23 mouse cellular contexts compared by ENCODE assay signal in the genomic region with DNA sequence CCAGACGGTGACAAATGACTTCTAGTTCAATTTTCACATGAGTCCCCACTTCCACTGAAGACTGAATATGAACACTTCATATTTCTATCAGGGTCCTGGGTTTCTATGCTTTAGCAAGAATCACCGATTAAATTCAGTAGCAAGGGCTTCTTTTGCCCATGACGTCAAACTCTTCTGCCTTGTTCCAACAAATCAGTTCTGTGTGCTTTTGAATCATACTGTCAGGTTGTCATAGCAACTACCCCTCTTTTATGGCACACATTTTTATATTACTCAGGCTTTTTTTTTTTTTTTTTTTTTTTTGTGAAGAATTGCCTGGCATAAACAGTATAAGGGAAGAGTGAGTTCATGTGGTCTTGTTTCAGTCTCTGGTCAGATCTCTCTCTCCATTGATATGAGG.
DNase-seq lines count a peak whose midpoint lies in the region; ATAC-seq and TF ChIP-seq lines count a peak whose summit lies in the region.
"Had no signal": no experiment of that assay in that cellular context is flagged by ENCODE, and none has a peak within 500 bp of the region (broad histone marks: within the 10 kb centered on the region; RNA-seq: fewer than 3 reads in every experiment).

No protein-coding gene starts in this region.

- H3K4me1 ChIP-seq in midbrain, postnatal 0 days (ENCODE audit: insufficient read depth, low read length) = no peaks in the 10 kb centered on the region
- H3K4me1 ChIP-seq in midbrain, embryonic 10.5 days = no peaks in the 10 kb centered on the region
- H3K4me1 ChIP-seq: heart, embryonic 10.5 days; heart, embryonic 13.5 days; hindbrain, embryonic 12.5 days; hindbrain, embryonic 15.5 days; intestine, embryonic 15.5 days had no signal

- H3K4me2 ChIP-seq in midbrain, postnatal 0 days (ENCODE audit: low read depth, low read length, poor library complexity, severe bottlenecking) = no peak overlapping the region
- H3K4me2 ChIP-seq: heart, embryonic 13.5 days; hindbrain, embryonic 12.5 days; hindbrain, embryonic 15.5 days; intestine, embryonic 15.5 days had no signal

- peak; percentile 55; the same call in 1 of the 2 replicates for ATAC-seq in frontal cortex, adult (ENCODE audit: low TSS enrichment)
- no peak for ATAC-seq in midbrain, postnatal 0 days (ENCODE audit: low FRiP score)
- ATAC-seq: CD4-positive, CD25-positive, alpha-beta regulatory T cell, adult 4 months; forebrain, embryonic 16.5 days; intestine, embryonic 15.5 days had no signal

- 55% methylated on average over 3 of the region's 3 CpGs for WGBS in midbrain, postnatal 0 days
- WGBS in midbrain, embryonic 10.5 days = 84% methylated on average over 3 of the region's 3 CpGs

- H3K27me3 ChIP-seq in midbrain, postnatal 0 days (ENCODE audit: insufficient read depth, low read length) = no peaks in the 10 kb centered on the region
- no peaks in the 10 kb centered on the region for H3K27me3 ChIP-seq in midbrain, embryonic 10.5 days (ENCODE audit: low read depth, poor library complexity, severe bottlenecking)
- H3K27me3 ChIP-seq: heart, embryonic 13.5 days; hindbrain, embryonic 12.5 days; hindbrain, embryonic 15.5 days; intestine, embryonic 15.5 days had no signal

- H3K27ac ChIP-seq in midbrain, postnatal 0 days (ENCODE audit: low read depth, low read length) = no peak overlapping the region
- no peak overlapping the region for H3K27ac ChIP-seq in midbrain, embryonic 10.5 days (replicated peaks)
- H3K27ac ChIP-seq: heart, adult 2 months; heart, embryonic 10.5 days; heart, embryonic 13.5 days; hindbrain, embryonic 12.5 days; hindbrain, embryonic 15.5 days; intestine, embryonic 15.5 days had no signal

- TF ChIP-seq CTCF in midbrain, postnatal 0 days (IDR thresholded peaks at IDR 0.05) = no peak

- intact Hi-C loops in left cerebral cortex, postnatal 36 days (cut with DNase I) = no loop called here

- no peak overlapping the region for H3K4me3 ChIP-seq in midbrain, postnatal 0 days (ENCODE audit: low read depth, low read length)
- H3K4me3 ChIP-seq in midbrain, embryonic 10.5 days = no peak overlapping the region
- H3K4me3 ChIP-seq: heart, adult 2 months; heart, embryonic 10.5 days; heart, embryonic 13.5 days; hindbrain, embryonic 12.5 days; hindbrain, embryonic 15.5 days; intestine, embryonic 15.5 days had no signal

- no peak for DNase-seq in frontal cortex, postnatal 36 days (ENCODE audit: low spot score in 2 of 2)
- peak; percentile 8 for DNase-seq in midbrain, postnatal 0 days (ENCODE audit: low spot score)
- DNase-seq in midbrain, embryonic 10.5 days (ENCODE audit: low spot score) = no peak
- peak; percentile 24 for DNase-seq in telencephalon, adult 2 months (ENCODE audit: low read depth, low spot score)
- DNase-seq in left cerebral cortex, postnatal 36 days (ENCODE audit: low spot score in 2 of 2) = no peak
- DNase-seq: adrenal gland, adult 2 months; adrenal gland, postnatal 14 days; cerebellum, adult 18-20 months; cerebellum, adult 9-10 months; cerebellum, postnatal 14 days; gastrocnemius, postnatal 10 days; gastrocnemius, postnatal 36 days; heart, adult 2 months; heart, postnatal 14 days; heart, postnatal 4 days had no signal

- H3K9ac ChIP-seq in midbrain, postnatal 0 days (replicated peaks; ENCODE audit: low read length, poor library complexity, severe bottlenecking) = no peak overlapping the region
- H3K9ac ChIP-seq: heart, embryonic 13.5 days; hindbrain, embryonic 12.5 days; hindbrain, embryonic 15.5 days; intestine, embryonic 15.5 days had no signal

- no peaks in the 10 kb centered on the region for H3K9me3 ChIP-seq in midbrain, postnatal 0 days (ENCODE audit: low read length)
- H3K9me3 ChIP-seq in midbrain, embryonic 10.5 days (replicated peaks) = no peaks in the 10 kb centered on the region
- H3K9me3 ChIP-seq: heart, embryonic 10.5 days; heart, embryonic 13.5 days; hindbrain, embryonic 12.5 days; hindbrain, embryonic 15.5 days; intestine, embryonic 15.5 days had no signal

- H3K36me3 ChIP-seq in midbrain, postnatal 0 days (ENCODE audit: insufficient read depth, low read length) = no peaks in the 10 kb centered on the region
- no peaks in the 10 kb centered on the region for H3K36me3 ChIP-seq in midbrain, embryonic 10.5 days
- H3K36me3 ChIP-seq: heart, embryonic 10.5 days; heart, embryonic 13.5 days; hindbrain, embryonic 12.5 days; hindbrain, embryonic 15.5 days; intestine, embryonic 15.5 days had no signal

Comparison
In these comparisons a context has a peak if more than half of its experiments do, and no peak if none do; other contexts are left out.
1. DNase-seq: peak in midbrain, postnatal 0 days (single experiment) and telencephalon, adult 2 months (single experiment); none in frontal cortex, postnatal 36 days (0 of 2), midbrain, embryonic 10.5 days (single experiment) and left cerebral cortex, postnatal 36 days (0 of 2).